Mouse (Mus musculus) cerebellum, adult 11-12 months (tissue): ENCODE results near the gene Gm20716.
"Not testable (repeated sequence)": the region's sequence is repeated elsewhere in the genome, so short reads cannot be mapped to it uniquely, and the experiment has no call there.

Experiments used
- DNase-seq: peaks from one replicate; pipeline ENCODE4 v3.0.0; 2022

Gm20716 gene

GRCm38 (mm10) chr2:168161514-168161971 lies 68.6 kb downstream of the Gm20716 start:
- DNase-seq: no peak

- DNase-seq: no peak
These were observed 69.7 kb downstream of the Gm20716 start for GRCm38 (mm10) chr2:168160370-168160930.

- DNase-seq: no peak
These were observed 71.1 kb downstream of the Gm20716 start for GRCm38 (mm10) chr2:168158911-168159711.

- DNase-seq: not testable (repeated sequence)
These were observed 72.2 kb downstream of the Gm20716 start for GRCm38 (mm10) chr2:168157974-168158373.

GRCm38 (mm10) chr2:168156361-168156760 lies 73.8 kb downstream of the Gm20716 start:
- DNase-seq: no peak

GRCm38 (mm10) chr2:168155666-168156065 lies 74.5 kb downstream of the Gm20716 start:
- no peak for DNase-seq

GRCm38 (mm10) chr2:168154090-168154881 lies 75.9 kb downstream of the Gm20716 start:
- peak; percentile 31 for DNase-seq

GRCm38 (mm10) chr2:168149241-168149640 lies 80.9 kb downstream of the Gm20716 start:
- no peak for DNase-seq

- DNase-seq: no peak
These were observed 82.3 kb downstream of the Gm20716 start for GRCm38 (mm10) chr2:168147722-168148432.

GRCm38 (mm10) chr2:168145437-168145836 lies 84.7 kb downstream of the Gm20716 start:
- DNase-seq: no peak

- DNase-seq: no peak
These were observed 86.4 kb downstream of the Gm20716 start for GRCm38 (mm10) chr2:168143794-168144193.

- no peak for DNase-seq
These were observed 93.0 kb downstream of the Gm20716 start for GRCm38 (mm10) chr2:168137161-168137560.
